Mouse (Mus musculus) heart, adult 9 months (tissue): Measurements from ENCODE around the gene Tppp.
A peak's percentile ranks its signal among the peaks of the same experiment; 100 is the strongest.
"Not testable (repeated sequence)": the region's sequence is repeated elsewhere in the genome, so short reads cannot be mapped to it uniquely, and the experiment has no call there.

ENCODE experiments used
- DNase-seq, 2 experiments: peaks; one replicate each; pipeline ENCODE4 v3.0.0; 2022; ENCODE audit warnings: low spot score in 2 of 2

Tppp gene

GRCm38 (mm10) chr13:74025151-74026081 lies 16.2 kb downstream of the Tppp start:
- DNase-seq: peak; percentile 38 to 67

GRCm38 (mm10) chr13:74026215-74026614 lies 17.0 kb downstream of the Tppp start:
- DNase-seq: peak; percentile 54 to 72

- DNase-seq: no peak
Observed at GRCm38 (mm10) chr13:74028116-74028515, 18.9 kb downstream of the Tppp start.

GRCm38 (mm10) chr13:74029013-74029412 lies 19.8 kb downstream of the Tppp start:
- peak in 1 of 2 experiments; percentile 34 for DNase-seq

- no peak for DNase-seq
Observed at GRCm38 (mm10) chr13:74030691-74031090, 21.5 kb downstream of the Tppp start.

- DNase-seq: no peak
Observed at GRCm38 (mm10) chr13:74031133-74031532, 21.9 kb downstream of the Tppp start.

- DNase-seq: no peak
Observed at GRCm38 (mm10) chr13:74034756-74035155, 25.5 kb downstream of the Tppp start.

GRCm38 (mm10) chr13:74035776-74036175 lies 26.6 kb downstream of the Tppp start:
- DNase-seq: no peak

- no peak for DNase-seq
Observed at GRCm38 (mm10) chr13:74039926-74040325, 30.7 kb downstream of the Tppp start.

GRCm38 (mm10) chr13:74056194-74056593 lies 47.0 kb downstream of the Tppp start:
- no peak for DNase-seq

GRCm38 (mm10) chr13:74058081-74058480 lies 48.9 kb downstream of the Tppp start:
- DNase-seq: no peak

GRCm38 (mm10) chr13:74061613-74062377 lies 52.6 kb downstream of the Tppp start, which contains the start of gene Cep72:
TSS of gene Cep72 (minus strand) at chr13:74062299.
- DNase-seq: peak; percentile 80 to 90

- no peak for DNase-seq
Observed at GRCm38 (mm10) chr13:74062378-74063128, 53.3 kb downstream of the Tppp start.

GRCm38 (mm10) chr13:74063340-74064050 lies 54.3 kb downstream of the Tppp start:
- no peak for DNase-seq

- DNase-seq: no peak
Observed at GRCm38 (mm10) chr13:74066576-74066975, 57.4 kb downstream of the Tppp start.

GRCm38 (mm10) chr13:74071244-74071643 lies 62.0 kb downstream of the Tppp start:
- DNase-seq: not testable (repeated sequence)

- DNase-seq: no peak
Observed at GRCm38 (mm10) chr13:74071714-74072113, 62.5 kb downstream of the Tppp start.

- DNase-seq: no peak
Observed at GRCm38 (mm10) chr13:74073369-74073768, 64.2 kb downstream of the Tppp start.
